25 mouse cellular contexts compared by ENCODE assay signal in the genomic region with DNA sequence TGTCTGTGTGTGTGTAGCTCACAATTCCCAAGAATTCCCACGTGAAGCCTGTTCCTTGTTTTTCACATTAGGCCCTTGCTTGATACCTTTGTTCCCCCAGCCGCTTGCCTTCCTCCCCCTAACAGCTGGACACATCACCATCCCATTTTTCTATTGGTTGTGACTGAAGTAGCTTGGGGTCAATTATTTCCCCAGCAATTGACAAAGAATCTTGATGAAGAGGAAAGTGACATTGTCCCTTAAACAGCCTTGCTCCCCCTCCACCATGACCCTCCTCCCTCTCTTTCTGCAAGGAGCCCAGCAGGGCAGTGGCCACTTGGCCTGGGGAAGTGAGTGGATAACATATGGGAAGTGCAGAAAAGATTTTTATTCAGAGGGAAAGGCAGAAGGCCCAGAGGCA.
DNase-seq lines count a peak whose midpoint lies in the region; ATAC-seq and TF ChIP-seq lines count a peak whose summit lies in the region.
"Had no signal": no experiment of that assay in that cellular context is flagged by ENCODE, and none has a peak within 500 bp of the region (broad histone marks: within the 10 kb centered on the region; RNA-seq: fewer than 3 reads in every experiment).

No protein-coding gene starts in this region.

- ATAC-seq in midbrain, postnatal 0 days (ENCODE audit: low FRiP score), result no peak
- no peak for ATAC-seq in hindbrain, postnatal 0 days
- ATAC-seq: CD4-positive, CD25-positive, alpha-beta regulatory T cell, adult 4 months; inflammation-experienced regulatory T-cells, adult 6 months; liver, postnatal 0 days; Patski had no signal

- peak overlapping the region; percentile 83 for H3K27ac ChIP-seq in midbrain, embryonic 10.5 days (replicated peaks)
- H3K27ac ChIP-seq in midbrain, postnatal 0 days (ENCODE audit: low read depth, low read length), result no peak overlapping the region
- H3K27ac ChIP-seq in hindbrain, postnatal 0 days, result peak overlapping the region; percentile 22; the same call in 1 of the 2 replicates
- H3K27ac ChIP-seq: gastrocnemius, adult 2 months; layer of hippocampus, adult 2 months; neural tube, embryonic 15.5 days had no signal

- TF ChIP-seq CTCF in midbrain, postnatal 0 days (IDR thresholded peaks at IDR 0.05), result no peak
- no peak for TF ChIP-seq CTCF in hindbrain, postnatal 0 days (IDR thresholded peaks at IDR 0.05; ENCODE audit: low read depth)

- H3K4me2 ChIP-seq in midbrain, postnatal 0 days (ENCODE audit: low read depth, low read length, poor library complexity, severe bottlenecking), result no peak overlapping the region
- no peak overlapping the region for H3K4me2 ChIP-seq in hindbrain, postnatal 0 days (ENCODE audit: low read depth, low read length)
- H3K4me2 ChIP-seq: heart, embryonic 12.5 days; neural tube, embryonic 15.5 days had no signal

- H3K9me3 ChIP-seq in midbrain, embryonic 10.5 days (replicated peaks), result no peaks in the 10 kb centered on the region
- no peaks in the 10 kb centered on the region for H3K9me3 ChIP-seq in midbrain, postnatal 0 days (ENCODE audit: low read length)
- no peaks in the 10 kb centered on the region for H3K9me3 ChIP-seq in hindbrain, postnatal 0 days (ENCODE audit: low read length)
- H3K9me3 ChIP-seq: heart, embryonic 12.5 days; neural tube, embryonic 15.5 days had no signal

- no peak overlapping the region for H3K4me3 ChIP-seq in midbrain, embryonic 10.5 days
- H3K4me3 ChIP-seq in midbrain, postnatal 0 days (ENCODE audit: low read depth, low read length), result no peak overlapping the region
- no peak overlapping the region for H3K4me3 ChIP-seq in hindbrain, postnatal 0 days (ENCODE audit: low read length)
- H3K4me3 ChIP-seq: gastrocnemius, adult 2 months; heart, embryonic 12.5 days; layer of hippocampus, adult 2 months; neural tube, embryonic 15.5 days had no signal

- DNase-seq in embryo, embryonic 10 days (ENCODE audit: low spot score), result peak; percentile 49
- DNase-seq in embryo, embryonic 11 days, result no peak
- DNase-seq in midbrain, embryonic 10.5 days (ENCODE audit: low spot score), result no peak
- DNase-seq in midbrain, postnatal 0 days (ENCODE audit: low spot score), result no peak
- no peak for DNase-seq in hindbrain, postnatal 0 days (ENCODE audit: low spot score)
- DNase-seq in retina, embryonic 14.5 days (ENCODE audit: low spot score), result peak; percentile 81
- DNase-seq in adrenal gland, adult 2 months, result no peak
- no peak for DNase-seq in adrenal gland, adult 18-20 months (ENCODE audit: low spot score in 2 of 2)
- DNase-seq: adrenal gland, postnatal 36 days; cerebellum, adult 11-12 months; gastrocnemius, adult 2 months; heart, postnatal 14 days; kidney, adult 2 months; kidney, postnatal 10 days; liver, postnatal 0 days; lung, postnatal 10 days; right cerebral cortex, postnatal 25 days; thymus, adult 18-20 months; thymus, postnatal 4 days had no signal

- peaks cover 67% of the 10 kb centered on the region for H3K4me1 ChIP-seq in midbrain, embryonic 10.5 days
- peaks cover 5% of the 10 kb centered on the region; the same call in 1 of the 2 replicates for H3K4me1 ChIP-seq in midbrain, postnatal 0 days (ENCODE audit: insufficient read depth, low read length)
- H3K4me1 ChIP-seq in hindbrain, postnatal 0 days (ENCODE audit: insufficient read depth, low read length), result peaks cover 16% of the 10 kb centered on the region

- no peaks in the 10 kb centered on the region for H3K36me3 ChIP-seq in midbrain, embryonic 10.5 days
- H3K36me3 ChIP-seq in midbrain, postnatal 0 days (ENCODE audit: insufficient read depth, low read length), result no peaks in the 10 kb centered on the region
- no peaks in the 10 kb centered on the region for H3K36me3 ChIP-seq in hindbrain, postnatal 0 days (ENCODE audit: insufficient read depth, low read length)
- H3K36me3 ChIP-seq: heart, embryonic 12.5 days; neural tube, embryonic 15.5 days had no signal

- H3K9ac ChIP-seq in midbrain, postnatal 0 days (replicated peaks; ENCODE audit: low read length, poor library complexity, severe bottlenecking), result no peak overlapping the region
- no peak overlapping the region for H3K9ac ChIP-seq in hindbrain, postnatal 0 days (replicated peaks; ENCODE audit: low read length)
- H3K9ac ChIP-seq: heart, embryonic 12.5 days; liver, postnatal 0 days; neural tube, embryonic 15.5 days had no signal

- peaks cover 6% of the 10 kb centered on the region; the same call in 1 of the 2 replicates for H3K27me3 ChIP-seq in midbrain, embryonic 10.5 days (ENCODE audit: low read depth, poor library complexity, severe bottlenecking)
- no peaks in the 10 kb centered on the region for H3K27me3 ChIP-seq in midbrain, postnatal 0 days (ENCODE audit: insufficient read depth, low read length)
- H3K27me3 ChIP-seq in hindbrain, postnatal 0 days (ENCODE audit: insufficient read depth, low read length), result no peaks in the 10 kb centered on the region
- H3K27me3 ChIP-seq: heart, embryonic 12.5 days; neural tube, embryonic 15.5 days; Patski had no signal

- WGBS in midbrain, embryonic 10.5 days, result 24% methylated on average over 2 of the region's 2 CpGs
- 33% methylated on average over 2 of the region's 2 CpGs for WGBS in midbrain, postnatal 0 days
- WGBS in hindbrain, postnatal 0 days, result 41% methylated on average over 2 of the region's 2 CpGs

Comparison
In these comparisons a context has a peak if more than half of its experiments do, and no peak if none do; other contexts are left out.
1. DNase-seq: peak in embryo, embryonic 10 days (single experiment) and retina, embryonic 14.5 days (single experiment); none in embryo, embryonic 11 days (single experiment), midbrain, embryonic 10.5 days (single experiment), midbrain, postnatal 0 days (single experiment), hindbrain, postnatal 0 days (single experiment), adrenal gland, adult 2 months (single experiment) and adrenal gland, adult 18-20 months (0 of 2).